Mouse (Mus musculus) bone marrow, adult 2 months (tissue): ENCODE measurements around the gene Gas6. TPM values are rescaled to one million over a fixed set of nuclear protein-coding genes. Genes with fewer than 3 reads are reported as not detected.

Experiments used
- H3K27ac ChIP-seq: fragments of 200-500 bp; 2 replicates; pipeline ENCODE4 v1.5.1; 2012; ENCODE audit warnings: low read depth, mild to moderate bottlenecking, control low read depth, inconsistent platforms, low read length; ENCODE audit not compliant: control insufficient read depth, poor library complexity, insufficient read depth
- H3K4me1 ChIP-seq: fragments of 200-500 bp; 2 replicates; pipeline ENCODE4 v1.6.1; 2011; ENCODE audit warnings: low read length; ENCODE audit not compliant: control insufficient read depth, insufficient read depth
- H3K4me3 ChIP-seq: fragments of 200-500 bp; replicated peaks from 2 replicates; pipeline ENCODE3; 2011; ENCODE audit warnings: mild to moderate bottlenecking, low read depth, low read length, control low read depth; ENCODE audit not compliant: control insufficient read depth
- CTCF ChIP-seq: fragments of 200-500 bp; IDR thresholded peaks from 2 replicates; pipeline ENCODE4 v1.5.1; 2011; ENCODE audit warnings: low read length, control low read depth; ENCODE audit not compliant: control insufficient read depth, insufficient read depth
- POLR2A ChIP-seq: fragments of 200-500 bp; IDR thresholded peaks from 2 replicates; pipeline ENCODE4 v1.6.1; 2011; ENCODE audit warnings: low read depth, mild to moderate bottlenecking, control low read depth, low read length, borderline replicate concordance; ENCODE audit not compliant: control insufficient read depth
- WGBS: fragments of 180-500 bp; shearing (Covaris S2); methylation state at CpG from one replicate; pipeline ENCODE4 v1.1.7; 2018; 5-methylcytosine and 5-hydroxymethylcytosine counted together
- polyA plus RNA-seq: library from polyadenylated mRNA; stranded (reverse); fragments of >200 nt; gene quantifications from 2 replicates; pipeline ENCODE4 v1.2.4, GENCODE M21; 2011; ENCODE audit warnings: low replicate concordance; ENCODE audit not compliant: missing spikeins, insufficient read depth, insufficient read length

Gas6 gene
- polyA plus RNA-seq, 1 experiment: 50.8 TPM

GRCm38 (mm10) chr8:13529891-13530316 lies 35.6 kb upstream of the Gas6 start:
- TF ChIP-seq CTCF: no peak
- no peak for TF ChIP-seq POLR2A
- H3K27ac ChIP-seq: no peak overlapping the region
- 77% methylated on average over 7 of the region's 7 CpGs for WGBS

DNA sequence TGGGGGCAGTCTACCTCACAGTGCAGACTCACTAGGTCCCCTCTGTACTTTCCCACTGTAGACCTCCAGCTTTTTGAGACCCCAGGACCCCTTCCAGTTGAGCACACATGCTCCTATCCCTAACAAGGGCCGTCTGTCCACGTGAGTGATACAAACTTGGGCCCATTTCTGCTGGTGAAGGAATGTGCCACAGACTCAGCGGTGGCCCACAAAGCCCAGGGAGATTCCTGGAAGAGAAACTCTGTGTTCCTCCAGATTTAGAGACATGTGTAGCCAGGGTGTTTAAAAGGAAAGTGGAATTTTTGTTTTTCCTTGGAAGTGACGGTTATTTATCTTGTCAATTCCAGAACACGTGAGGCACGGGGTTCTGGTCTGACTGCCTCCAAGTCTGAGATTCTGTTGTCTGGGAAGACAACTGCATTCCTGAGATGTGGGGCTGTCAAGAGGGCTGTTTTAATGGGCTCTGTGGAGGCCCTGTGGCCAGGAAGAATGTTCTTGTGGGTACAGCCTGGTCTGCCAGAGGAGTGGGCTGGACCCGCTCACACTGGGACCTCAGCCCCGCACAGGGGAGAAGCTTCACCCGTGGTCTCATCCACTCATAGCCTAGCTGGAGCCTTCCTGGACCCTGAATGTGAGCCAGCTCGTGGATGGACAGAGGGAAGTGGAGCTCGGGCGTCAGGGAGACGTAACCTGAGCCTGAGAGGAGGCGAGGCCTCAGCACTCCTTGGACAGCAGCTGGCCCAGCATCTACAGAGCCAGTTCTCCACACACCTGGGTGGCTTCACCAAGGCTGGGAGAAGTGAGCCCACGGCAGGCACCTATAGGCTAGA lies 34.9 kb upstream of the Gas6 start:
- Histone ChIP-seq H3K4me1 (no peaks in the 10 kb centered on the region; the same call in 1 of the 2 replicates), H3K27ac (no peak overlapping the region), H3K4me3 (no peak overlapping the region)
- 70% methylated on average over 15 of the region's 15 CpGs for WGBS
- TF ChIP-seq POLR2A (no peak), CTCF (no peak)

More at GRCm38 (mm10) chr8:13529891-13530316, 35.6 kb upstream of the Gas6 start:
- Histone ChIP-seq H3K4me3 (no peak overlapping the region), H3K4me1 (no peaks in the 10 kb centered on the region; the same call in 1 of the 2 replicates)

DNA sequence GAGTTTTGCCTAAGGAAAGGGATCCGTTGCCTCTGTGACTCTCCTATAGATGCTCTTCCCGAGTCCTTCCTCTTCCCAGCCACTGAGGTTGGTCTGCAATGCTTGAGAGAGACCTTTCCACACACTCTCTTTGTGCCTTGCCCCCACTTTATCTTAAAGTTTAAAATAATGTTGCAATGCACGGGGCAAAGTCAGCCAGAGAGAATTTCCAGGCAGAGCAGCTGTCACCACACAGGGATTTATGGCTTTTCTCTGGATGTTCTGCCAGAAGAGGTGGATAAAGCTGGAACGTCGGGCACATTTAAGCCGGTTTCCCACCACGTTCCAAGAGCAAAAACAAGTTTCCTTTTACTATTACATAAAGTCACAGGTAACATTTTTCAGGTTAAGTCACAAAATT lies 27.1 kb upstream of the Gas6 start:
- 69% methylated on average over 7 of the region's 7 CpGs for WGBS
- TF ChIP-seq POLR2A (no peak), CTCF (no peak)
- H3K4me3 ChIP-seq: no peak overlapping the region
- H3K27ac ChIP-seq: no peak overlapping the region
- H3K4me1 ChIP-seq: no peaks in the 10 kb centered on the region

DNA sequence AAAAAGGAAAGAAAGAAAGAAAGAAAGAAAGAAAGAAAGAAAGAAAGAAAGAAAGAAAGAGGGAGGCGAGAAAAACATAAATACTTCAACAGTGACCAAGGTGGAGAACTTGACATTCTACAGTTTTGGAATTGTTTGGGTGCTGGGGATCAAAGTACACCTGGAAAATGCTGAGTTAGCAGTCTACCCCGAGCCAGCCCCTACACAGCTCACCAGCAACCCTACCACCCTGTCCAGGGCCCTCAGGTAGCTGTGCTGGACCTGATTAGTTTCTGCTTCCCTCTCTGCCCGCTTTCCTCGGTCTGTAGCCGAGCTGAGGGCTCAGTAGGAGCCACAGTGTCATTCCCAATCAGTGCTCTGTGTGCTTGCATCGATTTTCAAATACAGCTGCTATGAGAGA lies 26.1 kb upstream of the Gas6 start:
- WGBS: 64% methylated on average over 6 of the region's 6 CpGs
- TF ChIP-seq CTCF (no peak), POLR2A (no peak)
- Histone ChIP-seq H3K27ac (no peak overlapping the region), H3K4me3 (no peak overlapping the region), H3K4me1 (no peaks in the 10 kb centered on the region)

DNA sequence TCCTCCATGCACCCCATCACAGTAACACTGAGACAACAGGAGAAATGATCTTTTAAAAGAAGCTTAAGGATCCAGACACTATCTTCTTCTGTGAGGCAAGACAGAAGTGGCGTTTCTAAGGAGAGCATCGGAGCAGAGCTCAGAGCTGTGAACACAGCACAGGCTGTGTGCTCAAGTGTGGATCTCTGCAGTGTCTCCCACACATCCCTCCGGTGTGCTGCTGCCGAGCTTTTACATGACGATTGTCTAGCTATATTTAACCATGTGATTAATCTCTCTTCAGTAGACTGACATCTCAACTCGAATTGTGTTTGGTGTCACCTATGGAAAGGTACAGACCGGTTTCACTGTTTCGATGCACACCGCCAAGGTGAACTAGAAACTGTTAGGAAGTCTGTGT lies 25.2 kb upstream of the Gas6 start:
- no peaks in the 10 kb centered on the region for H3K4me1 ChIP-seq
- H3K27ac ChIP-seq: no peak overlapping the region
- TF ChIP-seq CTCF (no peak), POLR2A (no peak)
- 48% methylated on average over 9 of the region's 9 CpGs for WGBS
- no peak overlapping the region for H3K4me3 ChIP-seq

GRCm38 (mm10) chr8:13517284-13517781 lies 23.0 kb upstream of the Gas6 start:
- H3K4me1 ChIP-seq: no peaks in the 10 kb centered on the region
- H3K27ac ChIP-seq: no peak overlapping the region
- TF ChIP-seq CTCF (no peak), POLR2A (no peak)
- H3K4me3 ChIP-seq: no peak overlapping the region
- 86% methylated on average over 6 of the region's 6 CpGs for WGBS

- H3K4me1 ChIP-seq: no peaks in the 10 kb centered on the region
- TF ChIP-seq POLR2A: no peak
- no peak for TF ChIP-seq CTCF
- WGBS: 32% methylated on average over 5 of the region's 5 CpGs
- H3K27ac ChIP-seq: no peak overlapping the region
- H3K4me3 ChIP-seq: no peak overlapping the region
Measured at GRCm38 (mm10) chr8:13516728-13517127, 22.4 kb upstream of the Gas6 start.

DNA sequence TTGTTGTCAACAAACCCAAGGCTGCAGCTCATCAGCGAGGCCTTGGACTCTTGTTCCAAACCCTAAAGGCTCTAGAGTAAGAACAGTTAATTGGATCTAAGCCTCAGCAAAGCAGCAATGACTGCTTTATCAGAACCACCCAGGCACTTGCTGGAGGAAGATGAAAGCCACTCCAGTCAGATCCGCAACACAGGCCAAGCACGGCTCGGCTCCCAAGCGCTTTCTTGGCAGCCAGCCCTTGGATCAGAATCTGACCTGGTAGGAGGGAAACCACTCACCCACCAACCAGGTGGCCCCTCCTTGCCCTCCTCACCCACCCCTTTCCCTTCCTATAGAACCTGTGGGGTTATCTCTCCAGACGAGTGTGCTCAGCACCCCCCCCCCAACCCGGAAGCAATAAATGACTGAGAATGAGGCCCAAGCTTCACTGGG lies 21.7 kb upstream of the Gas6 start:
- TF ChIP-seq POLR2A (no peak), CTCF (no peak)
- no peak overlapping the region for H3K4me3 ChIP-seq
- WGBS: 57% methylated on average over 7 of the region's 7 CpGs
- no peak overlapping the region for H3K27ac ChIP-seq
- no peaks in the 10 kb centered on the region; the same call in 1 of the 2 replicates for H3K4me1 ChIP-seq

DNA sequence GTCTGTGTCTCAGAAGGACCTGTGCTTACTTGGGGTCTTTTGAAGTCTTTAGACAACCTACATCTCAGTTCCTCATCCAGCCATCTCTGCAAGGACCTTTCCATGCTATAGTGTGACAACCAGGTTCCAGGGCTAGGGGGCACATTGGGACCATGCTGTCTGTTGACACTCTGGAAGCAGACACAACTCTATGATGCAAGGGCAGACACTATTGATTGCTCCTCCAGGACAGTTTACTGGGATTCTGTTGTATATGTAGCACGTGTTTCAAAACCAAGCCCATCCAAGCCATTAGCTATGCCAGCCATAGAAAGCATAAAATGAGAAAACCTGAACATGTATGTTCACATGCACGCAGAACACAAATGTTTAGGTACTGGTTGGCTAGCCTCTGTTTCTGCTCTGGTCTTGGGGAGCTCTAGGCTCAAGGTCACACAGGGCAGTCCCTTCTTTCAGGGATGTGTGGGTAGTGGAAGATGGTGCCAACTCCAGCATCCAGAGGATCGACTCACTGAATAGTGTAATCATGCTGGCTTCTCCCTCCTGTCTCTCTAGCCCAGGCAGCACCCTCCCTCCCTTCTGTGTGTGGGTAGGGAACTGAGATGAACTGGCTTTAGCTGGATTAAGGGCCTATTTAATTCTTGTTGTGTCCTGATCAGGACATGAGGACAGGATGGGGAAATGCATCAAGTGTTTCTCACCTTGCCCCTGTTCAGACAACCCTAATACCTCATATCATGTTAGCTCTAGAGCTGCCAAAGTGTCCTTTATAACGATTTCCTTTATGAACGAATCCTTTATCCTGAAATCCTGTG lies 19.5 kb upstream of the Gas6 start:
- Histone ChIP-seq H3K4me3 (no peak overlapping the region), H3K27ac (no peak overlapping the region), H3K4me1 (no peaks in the 10 kb centered on the region; the same call in 1 of the 2 replicates)
- WGBS: 78% methylated on average over 5 of the region's 5 CpGs
- no peak for TF ChIP-seq CTCF
- TF ChIP-seq POLR2A: no peak
